Mouse (Mus musculus): ENCODE results near the gene Isg20. TPM values are rescaled to one million over a fixed set of nuclear protein-coding genes. Genes with fewer than 3 reads are reported as not detected.

The Isg20 gene
- polyA plus RNA-seq, 1 experiment from 2014 or later = 0.42 TPM

GRCm38 (mm10) chr7:78927266-78927665 is 14.0 kb downstream of the Isg20 start:
- H3K4me1 ChIP-seq (replicated peaks) = no peaks in the 10 kb centered on the region
- H3K4me2 ChIP-seq = no peak overlapping the region
- 89% methylated on average over 3 of the region's 3 CpGs for WGBS
- no peak overlapping the region for H3K4me3 ChIP-seq
- no peak for ATAC-seq (ENCODE audit: low FRiP score)
- H3K9me3 ChIP-seq = no peaks in the 10 kb centered on the region
- H3K9ac ChIP-seq = no peak overlapping the region
- no peaks in the 10 kb centered on the region for H3K36me3 ChIP-seq
- peaks cover 8% of the 10 kb centered on the region for H3K27me3 ChIP-seq
- H3K27ac ChIP-seq = no peak overlapping the region

- Histone ChIP-seq H3K36me3 (no peaks in the 10 kb centered on the region), H3K4me1 (replicated peaks) (no peaks in the 10 kb centered on the region), H3K27me3 (no peaks in the 10 kb centered on the region), H3K4me2 (no peak overlapping the region), H3K27ac (no peak overlapping the region), H3K9me3 (no peaks in the 10 kb centered on the region), H3K4me3 (no peak overlapping the region), H3K9ac (no peak overlapping the region)
- ATAC-seq (ENCODE audit: low FRiP score) = no peak
- WGBS = 63% methylated on average over 19 of the region's 19 CpGs
Observed at GRCm38 (mm10) chr7:78938957-78939602, 25.9 kb downstream of the Isg20 start.

- no peaks in the 10 kb centered on the region for H3K36me3 ChIP-seq
- ATAC-seq (ENCODE audit: low FRiP score) = no peak
- no peak overlapping the region for H3K27ac ChIP-seq
- H3K9ac ChIP-seq = no peak overlapping the region
- no peaks in the 10 kb centered on the region for H3K9me3 ChIP-seq
- H3K4me1 ChIP-seq (replicated peaks) = no peaks in the 10 kb centered on the region
- no peak overlapping the region for H3K4me2 ChIP-seq
- 78% methylated on average over 3 of the region's 3 CpGs for WGBS
- H3K27me3 ChIP-seq = no peaks in the 10 kb centered on the region
- H3K4me3 ChIP-seq = no peak overlapping the region
Observed at GRCm38 (mm10) chr7:78940971-78941370, 27.7 kb downstream of the Isg20 start.

GRCm38 (mm10) chr7:78942544-78942943 is 29.3 kb downstream of the Isg20 start:
- Histone ChIP-seq H3K9ac (no peak overlapping the region), H3K4me2 (no peak overlapping the region), H3K4me3 (no peak overlapping the region), H3K27me3 (no peaks in the 10 kb centered on the region), H3K27ac (no peak overlapping the region), H3K9me3 (no peaks in the 10 kb centered on the region), H3K36me3 (no peaks in the 10 kb centered on the region), H3K4me1 (replicated peaks) (no peaks in the 10 kb centered on the region)
- WGBS = 99% methylated on average over 2 of the region's 2 CpGs
- no peak for ATAC-seq (ENCODE audit: low FRiP score)

- H3K27ac ChIP-seq = no peak overlapping the region
- WGBS = 38% methylated on average over 11 of the region's 11 CpGs
- no peak for ATAC-seq (ENCODE audit: low FRiP score)
- no peaks in the 10 kb centered on the region for H3K9me3 ChIP-seq
- no peaks in the 10 kb centered on the region for H3K36me3 ChIP-seq
- no peaks in the 10 kb centered on the region for H3K27me3 ChIP-seq
- H3K4me2 ChIP-seq = 0 out of 2 replicates have a peak overlapping the region, but pooled peaks have one; percentile 4
- H3K4me1 ChIP-seq (replicated peaks) = peaks cover 7% of the 10 kb centered on the region; the same call in 1 of the 2 replicates
- no peak overlapping the region for H3K9ac ChIP-seq
- no peak overlapping the region for H3K4me3 ChIP-seq
Observed at GRCm38 (mm10) chr7:78953886-78954572, 40.8 kb downstream of the Isg20 start.

- Histone ChIP-seq H3K4me1 (replicated peaks) (peaks cover 7% of the 10 kb centered on the region; the same call in 1 of the 2 replicates), H3K4me2 (no peak overlapping the region), H3K27ac (no peak overlapping the region), H3K4me3 (no peak overlapping the region), H3K36me3 (no peaks in the 10 kb centered on the region), H3K9ac (no peak overlapping the region), H3K27me3 (no peaks in the 10 kb centered on the region), H3K9me3 (no peaks in the 10 kb centered on the region)
- no peak for ATAC-seq (ENCODE audit: low FRiP score)
- WGBS = 77% methylated on average over 6 of the region's 6 CpGs
Observed at GRCm38 (mm10) chr7:78954619-78955018, 41.4 kb downstream of the Isg20 start.

- H3K4me3 ChIP-seq = no peak overlapping the region
- no peaks in the 10 kb centered on the region for H3K27me3 ChIP-seq
Observed at GRCm38 (mm10) chr7:78955086-78955485, 41.9 kb downstream of the Isg20 start.

GRCm38 (mm10) chr7:78958499-78959073 is 45.4 kb downstream of the Isg20 start:
- H3K4me1 ChIP-seq (replicated peaks) = peaks cover 7% of the 10 kb centered on the region; the same call in 1 of the 2 replicates
- 83% methylated on average over 6 of the region's 6 CpGs for WGBS
- H3K36me3 ChIP-seq = no peaks in the 10 kb centered on the region
- H3K4me2 ChIP-seq = no peak overlapping the region
- no peak overlapping the region for H3K4me3 ChIP-seq
- no peak overlapping the region for H3K9ac ChIP-seq
- H3K27ac ChIP-seq = no peak overlapping the region
- 0 out of 2 replicates have a peak, but pooled peaks have one; percentile 10 for ATAC-seq (ENCODE audit: low FRiP score)
- no peaks in the 10 kb centered on the region for H3K9me3 ChIP-seq
- H3K27me3 ChIP-seq = no peaks in the 10 kb centered on the region; the same call in 1 of the 2 replicates

More at GRCm38 (mm10) chr7:78955086-78955485, 41.9 kb downstream of the Isg20 start:
- 87% methylated on average over 6 of the region's 6 CpGs for WGBS
- ATAC-seq (ENCODE audit: low FRiP score) = no peak
- H3K4me1 ChIP-seq (replicated peaks) = peaks cover 7% of the 10 kb centered on the region; the same call in 1 of the 2 replicates
- no peak overlapping the region for H3K27ac ChIP-seq
- no peak overlapping the region for H3K4me2 ChIP-seq
- no peak overlapping the region for H3K9ac ChIP-seq
- no peaks in the 10 kb centered on the region for H3K9me3 ChIP-seq
- no peaks in the 10 kb centered on the region for H3K36me3 ChIP-seq

GRCm38 (mm10) chr7:78963891-78964290 is 50.7 kb downstream of the Isg20 start:
- no peak for ATAC-seq (ENCODE audit: low FRiP score)
- Histone ChIP-seq H3K4me2 (no peak overlapping the region), H3K36me3 (no peaks in the 10 kb centered on the region), H3K4me1 (replicated peaks) (no peaks in the 10 kb centered on the region), H3K9me3 (no peaks in the 10 kb centered on the region), H3K27ac (no peak overlapping the region), H3K9ac (no peak overlapping the region), H3K27me3 (no peaks in the 10 kb centered on the region; the same call in 1 of the 2 replicates), H3K4me3 (no peak overlapping the region)
- WGBS = 99% methylated on average over 3 of the region's 3 CpGs

Small RNA genes lying within 50 kb of the gene (microRNA-seq; reads per million reads assigned to microRNA genes)
- gene Mir7-2 = 236 reads per million, percentile 61 among the genes with 10 or more reads in this experiment

Other genes with a start within 250 kb of the Isg20 start
- gene Ntrk3, start 175.4 kb upstream of the Isg20 start, polyA plus RNA-seq (2015; fragmentation: Nextera tagmentation; extraction: Ambion mirVana) = 21.1 and 22.6 TPM in 2 replicates
- 71.9 and 73.9 TPM in 2 replicates for gene Mrps11, start 130.3 kb upstream of the Isg20 start, polyA plus RNA-seq (2015; fragmentation: Nextera tagmentation; extraction: Ambion mirVana)
- 57.1 and 57.5 TPM in 2 replicates for gene Mrpl46, start 129.9 kb upstream of the Isg20 start, polyA plus RNA-seq (2015; fragmentation: Nextera tagmentation; extraction: Ambion mirVana)
- gene Det1, start 66.2 kb upstream of the Isg20 start, polyA plus RNA-seq (2015; fragmentation: Nextera tagmentation; extraction: Ambion mirVana) = 15.5 and 18.5 TPM in 2 replicates
- gene Aen, start 17.6 kb upstream of the Isg20 start, polyA plus RNA-seq (2015; fragmentation: Nextera tagmentation; extraction: Ambion mirVana) = 47.0 and 50.3 TPM in 2 replicates
- gene Acan, start 140.1 kb downstream of the Isg20 start, polyA plus RNA-seq (2015; fragmentation: Nextera tagmentation; extraction: Ambion mirVana) = 0.39 and 0.80 TPM in 2 replicates
- 1.6 and 2.2 TPM in 2 replicates for gene Hapln3, start 217.6 kb downstream of the Isg20 start, polyA plus RNA-seq (2015; fragmentation: Nextera tagmentation; extraction: Ambion mirVana)
- 86.5 and 97.8 TPM in 2 replicates for gene Mfge8, start 235.6 kb downstream of the Isg20 start, polyA plus RNA-seq (2015; fragmentation: Nextera tagmentation; extraction: Ambion mirVana)

All from hindbrain, embryonic 13.5 days (tissue).